Mouse (Mus musculus) E14TG2a.4 (cell line): Measurements from ENCODE around the gene Myoz1.

Source experiments
- CTCF ChIP-seq: conservative IDR thresholded peaks from 2 replicates; pipeline ENCODE4 v1.5.1; 2014; ENCODE audit warnings: low read length
- POU5F1 ChIP-seq: IDR thresholded peaks from 2 replicates; pipeline ENCODE4 v1.6.1; 2014; ENCODE audit warnings: low read length, borderline replicate concordance

DNA sequence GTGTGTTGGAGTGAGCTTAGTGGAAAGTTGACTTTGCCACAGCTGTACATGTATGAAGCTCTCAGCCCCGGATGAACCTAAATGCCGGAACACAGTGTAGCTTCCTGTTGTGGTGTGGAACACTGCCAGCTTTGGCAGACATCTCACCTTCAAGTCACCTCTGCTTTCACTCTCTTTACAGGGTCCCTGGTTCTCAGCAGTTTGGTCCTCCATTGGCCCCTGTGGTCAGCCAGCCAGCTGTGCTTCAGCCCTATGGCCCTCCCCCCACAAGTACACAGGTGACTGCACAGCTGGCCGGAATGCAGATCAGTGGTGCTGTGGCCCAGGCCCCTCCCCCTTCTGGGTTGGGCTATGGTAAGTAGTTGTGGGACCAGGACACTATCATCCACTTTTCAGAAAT, 26.2 kb upstream of the Myoz1 start:
- no peak for TF ChIP-seq CTCF
- TF ChIP-seq POU5F1, result no peak
